Comparison of ENCODE assay signal across 8 mouse cellular contexts in the genomic region with DNA sequence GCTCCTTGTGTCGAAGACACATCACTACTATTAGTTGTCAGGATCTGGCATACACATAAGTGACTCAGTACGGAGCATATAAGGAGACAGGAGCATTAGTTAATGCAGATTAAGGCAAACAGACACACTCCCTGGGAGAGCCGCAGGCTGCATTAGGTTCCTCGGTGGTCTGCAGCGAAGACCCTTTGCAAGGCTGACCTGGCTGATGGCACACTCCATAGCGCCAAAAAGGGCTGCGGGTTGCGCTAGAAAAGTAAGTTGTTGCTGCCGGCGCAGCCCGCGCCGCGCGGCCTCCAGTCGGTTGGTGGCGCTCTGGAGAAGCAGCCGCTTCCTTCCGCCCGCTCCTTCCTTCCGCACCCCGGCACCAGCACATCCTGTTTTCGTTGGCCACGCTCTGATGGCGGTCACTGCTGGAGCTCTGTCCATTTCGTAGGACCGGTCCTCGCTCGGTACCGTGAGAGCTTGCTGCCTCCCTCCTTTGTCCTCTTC. TPM values are rescaled to one million over a fixed set of nuclear protein-coding genes. Genes with fewer than 3 reads are reported as not detected.
DNase-seq lines count a peak whose midpoint lies in the region; ATAC-seq and TF ChIP-seq lines count a peak whose summit lies in the region.

A gene (plus strand): TSS at position 389 of the 489 bp plus-strand sequence.

- peak; percentile 81 for DNase-seq in CH12.LX (ENCODE audit: extremely low read depth)
- peak; percentile 78 for DNase-seq in c-Kit-positive CD71-positive TER-119-negative erythroid progenitor cells, embryonic 14.5 days (ENCODE audit: low read depth)
- peak; percentile 95 for DNase-seq in forebrain, embryonic 11.5 days (ENCODE audit: low spot score)
- peak; percentile 95 to 96 for DNase-seq in kidney, postnatal 4 days
- DNase-seq in liver, postnatal 0 days: peak; percentile 93
- peak; percentile 95 for DNase-seq in testis, postnatal 10 days (ENCODE audit: low spot score)

- H3K36me3 ChIP-seq in CH12.LX (replicated peaks in 1 of 2; ENCODE audit: control insufficient read depth in 1 of 2, insufficient read depth in 1 of 2, low read length in 1 of 2): peaks cover 16 to 62% of the 10 kb centered on the region in 2 experiments
- peaks cover 2% of the 10 kb centered on the region; the same call in 1 of the 2 replicates for H3K36me3 ChIP-seq in forebrain, embryonic 11.5 days (ENCODE audit: control insufficient read depth, insufficient read depth, low read length)
- peaks cover 20% of the 10 kb centered on the region for H3K36me3 ChIP-seq in heart, embryonic 16.5 days (ENCODE audit: control insufficient read depth, insufficient read depth)
- peaks cover 13% of the 10 kb centered on the region for H3K36me3 ChIP-seq in liver, postnatal 0 days (replicated peaks; ENCODE audit: insufficient read depth, low read length)
- peaks cover 42% of the 10 kb centered on the region for H3K36me3 ChIP-seq in neural tube, embryonic 14.5 days (ENCODE audit: control insufficient read depth, insufficient read depth, low read length)

- peak; percentile 77 for ATAC-seq in forebrain, embryonic 11.5 days (replicated peaks; ENCODE audit: low FRiP score)
- ATAC-seq in heart, embryonic 16.5 days (replicated peaks; ENCODE audit: extremely low read depth, insufficient read depth, low FRiP score): peak; percentile 90
- peak; percentile 97 for ATAC-seq in liver, postnatal 0 days
- ATAC-seq in neural tube, embryonic 14.5 days (ENCODE audit: low read depth): peak; percentile 89

- H3K9ac ChIP-seq in CH12.LX (ENCODE audit: insufficient read depth, low read depth): peak within 1 kb of the TSS; percentile 88
- H3K9ac ChIP-seq in forebrain, embryonic 11.5 days (ENCODE audit: low read length): peak within 1 kb of the TSS; percentile 93
- H3K9ac ChIP-seq in heart, embryonic 16.5 days (ENCODE audit: low read length): peak within 1 kb of the TSS; percentile 96
- H3K9ac ChIP-seq in liver, postnatal 0 days (replicated peaks): peak within 1 kb of the TSS; percentile 83
- H3K9ac ChIP-seq in neural tube, embryonic 14.5 days (replicated peaks; ENCODE audit: low read depth, low read length): peak within 1 kb of the TSS; percentile 85

- peak within 1 kb of the TSS; percentile 95 to 98 (median 96) for H3K4me3 ChIP-seq in CH12.LX (replicated peaks in 1 of 3; ENCODE audit: low read depth in 2 of 3, low read length in 2 of 3, poor library complexity in 1 of 3)
- H3K4me3 ChIP-seq in forebrain, embryonic 11.5 days (ENCODE audit: low read depth, low read length): peak within 1 kb of the TSS; percentile 99
- peak within 1 kb of the TSS; percentile 98 for H3K4me3 ChIP-seq in heart, embryonic 16.5 days (ENCODE audit: low read length)
- peak within 1 kb of the TSS; percentile 82 for H3K4me3 ChIP-seq in liver, postnatal 0 days (ENCODE audit: low read depth, low read length)
- H3K4me3 ChIP-seq in neural tube, embryonic 14.5 days (ENCODE audit: low read depth, low read length): peak within 1 kb of the TSS; percentile 99

- TF ChIP-seq EP300 in CH12.LX (IDR thresholded peaks at IDR 0.05; ENCODE audit: low read length): no peak
- no peak for TF ChIP-seq EP300 in liver, postnatal 0 days (IDR thresholded peaks at IDR 0.05; ENCODE audit: low read depth)

- 0 out of 2 replicates have a peak within 1 kb of the TSS, but pooled peaks have one; percentile 20 for H3K27ac ChIP-seq in CH12.LX (ENCODE audit: insufficient read depth, low read depth)
- H3K27ac ChIP-seq in forebrain, embryonic 11.5 days (ENCODE audit: low read depth, low read length): no peak within 1 kb of the TSS
- 0 out of 2 replicates have a peak within 1 kb of the TSS, but pooled peaks have one; percentile 37 for H3K27ac ChIP-seq in heart, embryonic 16.5 days (ENCODE audit: low read length)
- peak within 1 kb of the TSS; percentile 52 for H3K27ac ChIP-seq in liver, postnatal 0 days (ENCODE audit: low read depth)
- peak within 1 kb of the TSS; percentile 48; the same call in 1 of the 2 replicates for H3K27ac ChIP-seq in neural tube, embryonic 14.5 days (ENCODE audit: low read depth, low read length)

- TF ChIP-seq RAD21 in CH12.LX (IDR thresholded peaks at IDR 0.05; ENCODE audit: low read depth, low read length): no peak

- dilution Hi-C loops in CH12.LX (cut with MboI; ENCODE audit: extremely low pct_ligation_motif_present, extremely low pct_unique_long_range_greater_than_20kb, low sequenced_read_pairs): no loop called here

- peaks cover 33% of the 10 kb centered on the region for H3K79me2 ChIP-seq in CH12.LX (replicated peaks; ENCODE audit: control insufficient read depth, extremely low read depth, insufficient read depth, poor library complexity, severe bottlenecking)

- peaks cover 6 to 23% of the 10 kb centered on the region in 2 experiments; a peak in 3 of 4 replicates for H3K4me1 ChIP-seq in CH12.LX (ENCODE audit: control insufficient read depth in 1 of 2, insufficient read depth in 2 of 2)
- peaks cover 4% of the 10 kb centered on the region; the same call in 1 of the 2 replicates for H3K4me1 ChIP-seq in forebrain, embryonic 11.5 days (replicated peaks; ENCODE audit: control insufficient read depth, insufficient read depth, low read length)
- peaks cover 12% of the 10 kb centered on the region for H3K4me1 ChIP-seq in heart, embryonic 16.5 days (ENCODE audit: control insufficient read depth, insufficient read depth, low read length)
- peaks cover 8% of the 10 kb centered on the region; the same call in 1 of the 2 replicates for H3K4me1 ChIP-seq in liver, postnatal 0 days (ENCODE audit: insufficient read depth)
- peaks cover 13% of the 10 kb centered on the region for H3K4me1 ChIP-seq in neural tube, embryonic 14.5 days (ENCODE audit: control insufficient read depth, insufficient read depth, low read length)

- WGBS in forebrain, embryonic 11.5 days: 6% methylated on average over 30 of the region's 30 CpGs
- WGBS in heart, embryonic 16.5 days: 5% methylated on average over 30 of the region's 30 CpGs
- WGBS in liver, postnatal 0 days (ENCODE audit: insufficient replicate concordance): 4% methylated on average over 30 of the region's 30 CpGs
- WGBS in neural tube, embryonic 14.5 days: 6% methylated on average over 30 of the region's 30 CpGs

- TF ChIP-seq CTCF in CH12.LX (conservative IDR thresholded peaks at IDR 0.05 in 1 of 2, IDR thresholded peaks at IDR 0.05 in 1 of 2; ENCODE audit: low read depth in 2 of 2, low read length in 2 of 2): peak; percentile 39 to 89
- peak; percentile 95 for TF ChIP-seq CTCF in liver, postnatal 0 days (IDR thresholded peaks at IDR 0.05; ENCODE audit: low read depth)

- in situ Hi-C loops in CH12.LX (cut with MboI; ENCODE audit: low pct_ligation_motif_present, low pct_unique_long_range_greater_than_20kb, low sequenced_read_pairs): no loop called here

- TF ChIP-seq POLR2A in CH12.LX (IDR thresholded peaks at IDR 0.05; ENCODE audit: low read depth, low read length): peak; percentile 89

- H3K9me3 ChIP-seq in CH12.LX (replicated peaks; ENCODE audit: low read length): no peaks in the 10 kb centered on the region
- H3K9me3 ChIP-seq in forebrain, embryonic 11.5 days (ENCODE audit: control insufficient read depth, low read length): no peaks in the 10 kb centered on the region
- no peaks in the 10 kb centered on the region for H3K9me3 ChIP-seq in heart, embryonic 16.5 days (replicated peaks; ENCODE audit: control insufficient read depth, low read length)
- no peaks in the 10 kb centered on the region for H3K9me3 ChIP-seq in liver, postnatal 0 days (ENCODE audit: low read length)
- H3K9me3 ChIP-seq in neural tube, embryonic 14.5 days (ENCODE audit: control insufficient read depth, low read length): no peaks in the 10 kb centered on the region

- no peaks in the 10 kb centered on the region for H3K27me3 ChIP-seq in CH12.LX (replicated peaks)
- no peaks in the 10 kb centered on the region for H3K27me3 ChIP-seq in forebrain, embryonic 11.5 days (ENCODE audit: control insufficient read depth, insufficient read depth, low read length)
- H3K27me3 ChIP-seq in heart, embryonic 16.5 days (ENCODE audit: control insufficient read depth, insufficient read depth, low read length): no peaks in the 10 kb centered on the region
- no peaks in the 10 kb centered on the region for H3K27me3 ChIP-seq in liver, postnatal 0 days (ENCODE audit: insufficient read depth, low read length)
- H3K27me3 ChIP-seq in neural tube, embryonic 14.5 days (ENCODE audit: control insufficient read depth, insufficient read depth, low read length): no peaks in the 10 kb centered on the region

- peak within 1 kb of the TSS; percentile 95 for H3K4me2 ChIP-seq in CH12.LX (ENCODE audit: insufficient read depth, low read depth, poor library complexity, severe bottlenecking)
- peak within 1 kb of the TSS; percentile 81 for H3K4me2 ChIP-seq in forebrain, embryonic 11.5 days (ENCODE audit: low read depth, low read length, severe bottlenecking)
- H3K4me2 ChIP-seq in heart, embryonic 16.5 days (ENCODE audit: low read depth, low read length): peak within 1 kb of the TSS; percentile 90
- H3K4me2 ChIP-seq in liver, postnatal 0 days (ENCODE audit: low read depth, low read length): peak within 1 kb of the TSS; percentile 84
- peak within 1 kb of the TSS; percentile 87 for H3K4me2 ChIP-seq in neural tube, embryonic 14.5 days (ENCODE audit: low read depth, low read length)

TF ChIP-seq in CH12.LX, 34 proteins besides CTCF, POLR2A, EP300 and RAD21 (continues in another document):
- TF ChIP-seq TBP (conservative IDR thresholded peaks at IDR 0.05; ENCODE audit: low read depth, low read length) (peak; percentile 75), ZNF384 (IDR thresholded peaks at IDR 0.05; ENCODE audit: low read depth, low read length) (no peak), NELFE (IDR thresholded peaks at IDR 0.05; ENCODE audit: low read depth, low read length) (peak; percentile 91), USF2 (conservative IDR thresholded peaks at IDR 0.05; ENCODE audit: low read depth, low read length) (no peak), POLR2AphosphoS2 (IDR thresholded peaks at IDR 0.05; ENCODE audit: low read depth, low read length) (peak; percentile 83), SIN3A (IDR thresholded peaks at IDR 0.05; ENCODE audit: low read length) (peak; percentile 96), ZC3H11A (IDR thresholded peaks at IDR 0.05; ENCODE audit: low read depth, low read length) (no peak), KAT2A (IDR thresholded peaks at IDR 0.05; ENCODE audit: insufficient replicate concordance, low read length) (peak; percentile 87; the same call in 1 of the 2 replicates), ZMIZ1 (IDR thresholded peaks at IDR 0.05; ENCODE audit: low read depth, low read length) (peak; percentile 59), USF1 (IDR thresholded peaks at IDR 0.05; ENCODE audit: low read depth, low read length) (no peak)

RNA-seq across cellular contexts. Expression of the gene that starts here (rescaled TPM):
- total RNA-seq in CH12.LX (2012; rRNA removed): 36.1 and 46.3 TPM in 2 replicates
- 35.4 and 37.4 TPM in 2 replicates for total RNA-seq in CH12.LX (2014; rRNA removed)
- polyA plus RNA-seq in CH12.LX (2012; ENCODE audit: insufficient read length, low read depth): 99.8 and 103 TPM in 2 replicates
- 56.8 and 58.2 TPM in 2 replicates for polyA plus RNA-seq in forebrain, embryonic 11.5 days (2014; fragmentation: Nextera tagmentation; extraction: Ambion mirVana)
- 20.5 and 21.4 TPM in 2 replicates for polyA plus RNA-seq in heart, embryonic 16.5 days (2015; fragmentation: Nextera tagmentation; extraction: Ambion mirVana)
- polyA plus RNA-seq in liver, postnatal 0 days (2015; fragmentation: Nextera tagmentation; extraction: Ambion mirVana): 9.8 and 11.7 TPM in 2 replicates
- 31.2 and 35.4 TPM in 2 replicates for polyA plus RNA-seq in neural tube, embryonic 14.5 days (2014; fragmentation: Nextera tagmentation; extraction: Ambion mirVana)
